Mouse (Mus musculus): Measurements from ENCODE around the gene Skp2. TPM values are rescaled to one million over a fixed set of nuclear protein-coding genes. Genes with fewer than 3 reads are reported as not detected.

Gene Skp2
- polyA plus RNA-seq, 1 experiment from 2014 or later, result 29.4 TPM

DNA sequence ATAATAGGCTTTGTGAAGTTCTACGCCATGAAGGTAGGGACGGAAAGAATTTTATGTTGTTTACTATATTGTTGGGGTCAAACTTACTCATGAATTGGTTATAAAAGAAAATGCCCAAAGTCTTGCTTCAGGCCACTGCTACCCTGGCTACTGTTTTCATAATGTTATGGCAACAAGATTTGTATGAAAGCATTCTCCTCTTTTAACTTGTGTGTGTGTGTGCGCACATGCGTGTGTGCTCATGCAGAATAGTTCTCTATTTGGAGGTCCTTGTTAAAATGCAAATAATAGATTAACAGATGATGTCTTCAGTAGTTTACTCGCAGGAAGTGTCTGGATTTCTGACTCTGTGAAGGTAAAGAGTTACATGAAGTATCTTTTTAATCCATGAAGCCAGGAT lies 81.5 kb downstream of the Skp2 start:
- H3K27me3 ChIP-seq (replicated peaks), result no peaks in the 10 kb centered on the region
- peaks cover 63% of the 10 kb centered on the region for H3K4me1 ChIP-seq
- peak overlapping the region; percentile 99 for H3K4me3 ChIP-seq
- H3K27ac ChIP-seq (replicated peaks), result peak overlapping the region; percentile 97
- ATAC-seq (ENCODE audit: extremely low read depth, insufficient number of reproducible peaks, low FRiP score, low TSS enrichment), result no peak
- WGBS, result 61% methylated on average over 5 of the region's 5 CpGs
- H3K36me3 ChIP-seq, result no peaks in the 10 kb centered on the region
- peak overlapping the region; percentile 98 for H3K9ac ChIP-seq
- H3K9me3 ChIP-seq, result no peaks in the 10 kb centered on the region
- H3K4me2 ChIP-seq, result peak overlapping the region; percentile 80

DNA sequence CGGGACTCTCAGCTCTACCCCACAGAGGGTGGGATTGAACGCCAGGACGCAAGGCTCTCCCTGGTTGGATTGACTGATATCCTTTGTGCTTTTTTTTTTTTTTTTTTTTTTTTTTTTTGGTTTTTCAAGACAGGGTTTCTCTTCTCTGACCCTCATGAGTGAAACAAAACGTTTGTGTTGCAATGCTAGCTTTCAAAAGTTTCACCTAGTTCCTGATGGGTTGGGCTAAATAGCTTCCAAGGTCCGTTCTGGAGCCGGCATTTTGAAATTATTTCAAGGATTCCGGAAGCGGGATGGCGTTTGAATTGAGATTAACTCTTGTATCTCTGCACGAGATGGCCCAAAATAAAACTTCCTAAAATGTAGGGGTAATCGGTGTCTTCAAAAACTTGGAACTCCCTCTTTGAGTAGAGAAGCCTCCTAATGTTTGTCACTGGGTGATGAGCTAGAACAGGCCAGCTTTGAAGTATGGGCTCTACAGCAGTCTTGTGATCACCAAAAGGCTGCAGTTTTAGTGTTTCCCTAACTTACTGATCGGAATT lies 82.1 kb downstream of the Skp2 start:
- H3K9ac ChIP-seq, result peak overlapping the region; percentile 98
- H3K9me3 ChIP-seq, result no peaks in the 10 kb centered on the region
- 11% methylated on average over 12 of the region's 12 CpGs for WGBS
- no peak for ATAC-seq (ENCODE audit: extremely low read depth, insufficient number of reproducible peaks, low FRiP score, low TSS enrichment)
- no peaks in the 10 kb centered on the region for H3K27me3 ChIP-seq (replicated peaks)
- H3K4me3 ChIP-seq, result peak overlapping the region; percentile 99
- H3K36me3 ChIP-seq, result no peaks in the 10 kb centered on the region
- peak overlapping the region; percentile 97 for H3K27ac ChIP-seq (replicated peaks)
- H3K4me2 ChIP-seq, result peak overlapping the region; percentile 80
- H3K4me1 ChIP-seq, result peaks cover 58% of the 10 kb centered on the region

DNA sequence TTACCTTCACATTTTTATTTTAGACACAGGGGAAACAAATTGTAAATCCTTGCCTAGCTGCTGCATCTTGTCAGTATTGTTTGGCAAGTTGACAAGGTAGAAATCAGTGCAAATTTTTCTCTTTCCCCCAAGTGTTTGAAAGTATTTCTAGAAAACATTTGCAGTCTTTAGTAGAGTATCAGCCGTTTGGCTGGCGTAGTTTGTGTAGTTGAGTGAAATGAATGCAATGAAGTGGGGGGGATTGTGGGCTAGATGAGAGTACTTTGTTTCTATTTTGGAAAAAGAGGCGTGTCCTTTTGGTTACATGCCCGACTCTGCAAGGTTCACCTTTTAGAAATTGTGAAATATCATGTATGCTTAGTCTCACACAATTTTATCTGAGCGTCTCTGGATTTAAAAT lies 82.6 kb downstream of the Skp2 start:
- peak overlapping the region; percentile 97 for H3K27ac ChIP-seq (replicated peaks)
- H3K27me3 ChIP-seq (replicated peaks), result no peaks in the 10 kb centered on the region
- no peaks in the 10 kb centered on the region for H3K9me3 ChIP-seq
- H3K4me2 ChIP-seq, result peak overlapping the region; percentile 80
- no peaks in the 10 kb centered on the region for H3K36me3 ChIP-seq
- peak overlapping the region; percentile 98 for H3K9ac ChIP-seq
- peak overlapping the region; percentile 99 for H3K4me3 ChIP-seq
- 5% methylated on average over 5 of the region's 5 CpGs for WGBS
- ATAC-seq (ENCODE audit: extremely low read depth, insufficient number of reproducible peaks, low FRiP score, low TSS enrichment), result no peak
- H3K4me1 ChIP-seq, result peaks cover 53% of the 10 kb centered on the region

DNA sequence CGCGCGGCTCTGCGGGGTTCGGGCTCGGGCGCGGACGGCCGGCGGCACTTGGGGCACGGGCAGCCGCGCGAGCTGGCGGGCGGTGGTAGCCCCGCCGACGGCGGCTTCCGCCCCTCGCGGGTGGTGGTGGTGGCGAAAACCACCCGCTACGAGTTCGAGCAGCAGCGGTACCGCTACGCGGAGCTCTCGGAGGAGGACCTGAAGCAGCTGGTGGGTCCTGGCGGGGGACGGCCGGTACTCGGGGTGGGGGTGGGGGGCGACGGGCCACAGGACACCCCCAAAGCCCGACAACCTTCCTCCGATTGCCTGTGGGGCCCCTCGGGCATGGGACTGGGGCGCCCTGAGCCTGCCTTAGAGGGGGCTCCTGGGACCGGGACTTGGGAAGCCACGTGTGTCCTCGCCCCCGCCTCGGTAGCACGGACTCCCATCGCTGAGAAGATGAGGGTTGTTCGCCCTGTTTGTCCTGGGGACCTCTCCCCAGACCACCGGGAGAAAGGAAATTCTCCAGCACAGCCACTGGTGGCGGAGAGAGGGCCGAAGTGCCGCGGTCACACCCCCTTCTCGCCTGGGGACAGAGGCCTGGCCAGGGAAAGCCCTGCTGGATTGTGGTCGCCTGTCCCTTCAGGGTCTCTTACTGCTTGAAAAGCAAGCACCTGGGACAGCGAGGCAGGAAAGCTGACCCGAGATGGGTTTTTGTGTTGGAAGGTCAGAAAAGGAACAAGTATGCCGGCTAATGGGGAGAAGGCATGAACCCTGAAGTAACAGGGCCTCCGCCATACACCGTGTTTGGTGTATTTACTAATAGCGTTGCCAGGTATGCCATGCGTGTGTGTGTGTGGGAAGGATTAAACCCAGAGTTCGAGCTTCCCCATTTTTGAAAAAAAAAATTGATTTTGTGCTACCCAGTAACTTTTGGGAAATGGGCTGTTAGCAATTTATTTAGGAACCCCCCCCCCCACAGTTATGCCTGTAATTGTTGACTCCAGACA lies 83.4 kb downstream of the Skp2 start:
- Histone ChIP-seq H3K36me3 (no peaks in the 10 kb centered on the region), H3K27ac (replicated peaks) (peak overlapping the region; percentile 97), H3K4me2 (peak overlapping the region; percentile 80), H3K9me3 (no peaks in the 10 kb centered on the region), H3K27me3 (replicated peaks) (no peaks in the 10 kb centered on the region), H3K4me3 (peak overlapping the region; percentile 99), H3K9ac (peak overlapping the region; percentile 98), H3K4me1 (peaks cover 46% of the 10 kb centered on the region)
- peak; percentile 44; the same call in 1 of the 2 replicates for ATAC-seq (ENCODE audit: extremely low read depth, insufficient number of reproducible peaks, low FRiP score, low TSS enrichment)
- WGBS, result under 1% methylated on average over 66 of the region's 66 CpGs

DNA sequence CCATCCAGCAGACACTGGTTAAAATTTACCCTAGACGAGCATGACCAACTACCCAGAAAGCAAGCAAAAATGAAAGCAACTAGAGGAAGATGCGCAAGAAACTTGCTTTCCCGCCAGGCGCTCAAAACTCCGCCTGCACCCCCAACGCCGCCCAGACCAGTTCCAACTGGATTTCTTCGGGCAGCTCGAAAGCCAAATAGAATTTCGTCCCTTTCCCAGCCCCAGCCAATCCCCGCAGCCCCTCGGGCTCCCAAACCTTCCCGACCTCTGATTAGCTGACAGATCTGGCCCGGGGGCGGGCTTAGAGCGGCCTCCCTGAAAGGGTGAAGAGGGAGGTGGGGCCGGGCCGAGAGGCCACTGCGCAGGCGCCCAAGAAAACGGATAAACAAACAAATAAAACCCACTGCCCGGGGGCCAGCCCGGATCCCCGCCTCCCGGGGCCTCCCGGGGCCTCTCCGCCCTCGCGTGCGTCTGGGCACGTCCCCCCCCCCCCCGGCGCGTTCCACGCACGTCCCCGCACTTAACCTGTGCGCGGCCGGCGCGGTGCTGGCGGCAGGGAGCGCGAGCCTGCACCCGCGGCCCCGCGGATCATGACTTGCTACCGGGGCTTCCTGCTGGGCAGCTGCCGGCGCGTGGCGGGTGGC lies 84.2 kb downstream of the Skp2 start, which contains the start of gene Nadk2:
Gene Nadk2, plus strand, starts transcription at position 349 of the 644 bp plus-strand sequence.
- peak; percentile 95 for ATAC-seq (ENCODE audit: extremely low read depth, insufficient number of reproducible peaks, low FRiP score, low TSS enrichment)
- Histone ChIP-seq H3K9ac (peak within 1 kb of the TSS; percentile 98), H3K27me3 (replicated peaks) (no peaks in the 10 kb centered on the region), H3K4me3 (peak within 1 kb of the TSS; percentile 99), H3K4me2 (peak within 1 kb of the TSS; percentile 80), H3K4me1 (peaks cover 38% of the 10 kb centered on the region), H3K36me3 (no peaks in the 10 kb centered on the region), H3K27ac (replicated peaks) (peak within 1 kb of the TSS; percentile 97), H3K9me3 (no peaks in the 10 kb centered on the region)
- WGBS, result under 1% methylated on average over 51 of the region's 54 CpGs

DNA sequence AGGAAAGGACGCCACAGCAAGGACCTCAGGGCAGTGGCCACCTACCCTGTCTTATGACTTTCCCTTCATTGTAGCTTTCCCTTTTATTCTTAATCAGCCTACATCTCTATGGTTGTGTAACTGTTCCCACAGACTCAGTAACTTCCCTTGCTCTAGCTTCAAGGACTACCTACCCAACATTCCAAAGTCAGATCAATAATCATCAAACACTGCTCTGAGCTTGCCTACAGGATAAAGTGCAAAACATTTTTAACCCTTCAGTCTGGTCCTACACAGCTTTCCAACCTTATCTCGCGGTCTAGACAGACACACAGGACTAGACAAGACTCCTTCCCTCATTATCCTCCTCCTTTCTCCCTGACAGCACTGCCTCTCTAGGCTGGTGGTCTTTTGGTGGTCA lies 84.9 kb downstream of the Skp2 start:
- H3K9ac ChIP-seq, result peak overlapping the region; percentile 88
- H3K36me3 ChIP-seq, result no peaks in the 10 kb centered on the region
- H3K9me3 ChIP-seq, result no peaks in the 10 kb centered on the region
- peak overlapping the region; percentile 97 for H3K27ac ChIP-seq (replicated peaks)
- H3K4me1 ChIP-seq, result peaks cover 31% of the 10 kb centered on the region
- H3K4me3 ChIP-seq, result peak overlapping the region; percentile 99
- H3K4me2 ChIP-seq, result peak overlapping the region; percentile 80
- WGBS, result 2% methylated on average over 3 of the region's 3 CpGs
- no peaks in the 10 kb centered on the region for H3K27me3 ChIP-seq (replicated peaks)
- ATAC-seq (ENCODE audit: extremely low read depth, insufficient number of reproducible peaks, low FRiP score, low TSS enrichment), result no peak

DNA sequence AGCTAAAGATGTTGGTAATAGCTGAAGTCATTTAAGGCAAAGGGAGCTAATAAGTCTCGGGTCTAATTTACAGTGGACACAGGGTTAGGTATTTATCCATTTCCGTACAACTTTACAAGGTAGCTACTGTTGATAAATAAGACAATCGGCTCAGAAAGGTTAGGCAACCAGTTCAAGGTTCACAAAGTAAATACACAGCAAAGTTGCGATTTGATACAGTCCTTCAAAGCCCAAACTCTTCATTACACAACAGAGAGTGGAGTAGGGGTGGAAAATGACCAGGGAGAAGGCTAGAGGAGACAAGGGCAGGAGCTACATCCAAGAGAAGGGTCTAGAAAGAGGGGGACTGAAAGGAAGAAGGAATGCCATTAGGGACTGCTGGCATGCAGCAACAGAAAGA lies 86.3 kb downstream of the Skp2 start:
- H3K9ac ChIP-seq, result no peak overlapping the region
- H3K36me3 ChIP-seq, result no peaks in the 10 kb centered on the region
- ATAC-seq (ENCODE audit: extremely low read depth, insufficient number of reproducible peaks, low FRiP score, low TSS enrichment), result no peak
- no peak overlapping the region for H3K27ac ChIP-seq (replicated peaks)
- WGBS, result 83% methylated on average over 4 of the region's 4 CpGs
- H3K4me2 ChIP-seq, result no peak overlapping the region
- no peak overlapping the region for H3K4me3 ChIP-seq
- no peaks in the 10 kb centered on the region for H3K27me3 ChIP-seq (replicated peaks)
- H3K9me3 ChIP-seq, result no peaks in the 10 kb centered on the region
- peaks cover 16% of the 10 kb centered on the region for H3K4me1 ChIP-seq

Other genes starting within 250 kb of the Skp2 start
- gene Ranbp3l, start 187.5 kb downstream of the Skp2 start, polyA plus RNA-seq (2015; fragmentation: Nextera tagmentation; extraction: Ambion mirVana), result 0.32 and 0.33 TPM in 2 replicates
- gene Nadk2, start 84.2 kb downstream of the Skp2 start, polyA plus RNA-seq (2015; fragmentation: Nextera tagmentation; extraction: Ambion mirVana), result 45.2 and 48.8 TPM in 2 replicates
- 1.4 and 1.7 TPM in 2 replicates for gene Lmbrd2, start 14.9 kb downstream of the Skp2 start, polyA plus RNA-seq (2015; fragmentation: Nextera tagmentation; extraction: Ambion mirVana)
- gene Ugt3a1, start 121.5 kb upstream of the Skp2 start, polyA plus RNA-seq (2015; fragmentation: Nextera tagmentation; extraction: Ambion mirVana), result not detected in 2 replicates
- gene Ugt3a2, start 180.1 kb upstream of the Skp2 start, polyA plus RNA-seq (2015; fragmentation: Nextera tagmentation; extraction: Ambion mirVana), result not detected in 2 replicates